Mouse (Mus musculus) megakaryocyte-erythroid progenitor cell, adult 5-6 weeks (primary cell): ENCODE data around the gene Arsa. TPM values are rescaled to one million over a fixed set of nuclear protein-coding genes. Genes with fewer than 3 reads are reported as not detected.

Source experiments
- ATAC-seq: replicated peaks from 2 replicates; pipeline ENCODE4 v1.8.0; 2016; ENCODE audit warnings: mild to moderate bottlenecking, inconsistent platforms; ENCODE audit not compliant: severe bottlenecking, poor library complexity, low FRiP score, low TSS enrichment
- total RNA-seq, 2 experiments: library from RNA; stranded (forward) in 1 of 2; stranded (reverse) in 1 of 2; fragments of 200-1000, 215-1000 nt in 1 of 2; fragments of >200 nt in 1 of 2; fragmentation: Nextera tagmentation in 1 of 2; gene quantifications; 2 replicates each; pipeline ENCODE4 v1.2.3; 2014 to 2017

Arsa gene
- total RNA-seq, 2 experiments from 2014 or later, result 17.4 to 18.3 TPM

- ATAC-seq, result peak; percentile 56
Observed at GRCm38 (mm10) chr15:89497391-89498048, 20.3 kb upstream of the Arsa start.

- no peak for ATAC-seq
Observed at GRCm38 (mm10) chr15:89496841-89497240, 19.6 kb upstream of the Arsa start.

- no peak for ATAC-seq
Observed at GRCm38 (mm10) chr15:89496131-89496530, 18.9 kb upstream of the Arsa start.

GRCm38 (mm10) chr15:89494970-89495369, 17.7 kb upstream of the Arsa start:
- ATAC-seq, result no peak

- no peak for ATAC-seq
Observed at GRCm38 (mm10) chr15:89488611-89489117, 11.4 kb upstream of the Arsa start.

- ATAC-seq, result no peak
Observed at GRCm38 (mm10) chr15:89488182-89488581, 11.0 kb upstream of the Arsa start.

GRCm38 (mm10) chr15:89480584-89480983, 3.4 kb upstream of the Arsa start:
- no peak for ATAC-seq

- ATAC-seq, result no peak
Observed at GRCm38 (mm10) chr15:89478622-89479021, 1.4 kb upstream of the Arsa start.

GRCm38 (mm10) chr15:89477806-89478205, 581 bp upstream of the Arsa start:
- no peak for ATAC-seq

- ATAC-seq, result peak; percentile 32; the same call in 1 of the 2 replicates
Observed at GRCm38 (mm10) chr15:89476475-89476815, 780 bp downstream of the Arsa start.

- ATAC-seq, result peak; percentile 95
Observed at GRCm38 (mm10) chr15:89475611-89476474, 1.4 kb downstream of the Arsa start.

- ATAC-seq, result 0 out of 2 replicates have a peak, but pooled peaks have one; percentile 9
Observed at GRCm38 (mm10) chr15:89475293-89475600, 2.0 kb downstream of the Arsa start.

GRCm38 (mm10) chr15:89474596-89475292, 2.5 kb downstream of the Arsa start:
- no peak for ATAC-seq

- no peak for ATAC-seq
Observed at GRCm38 (mm10) chr15:89473921-89474320, 3.3 kb downstream of the Arsa start.

- ATAC-seq, result no peak
Observed at GRCm38 (mm10) chr15:89473370-89473769, 3.9 kb downstream of the Arsa start.

- no peak for ATAC-seq
Observed at GRCm38 (mm10) chr15:89471476-89471875, 5.7 kb downstream of the Arsa start.

GRCm38 (mm10) chr15:89468577-89468976, 8.6 kb downstream of the Arsa start:
- peak; percentile 72; the same call in 1 of the 2 replicates for ATAC-seq

- ATAC-seq, result no peak
Observed at GRCm38 (mm10) chr15:89465052-89465451, 12.2 kb downstream of the Arsa start.

- peak; percentile 46; the same call in 1 of the 2 replicates for ATAC-seq
Observed at GRCm38 (mm10) chr15:89463334-89464235, 13.6 kb downstream of the Arsa start.
